In genomic region chr8:94678582-94678981, GRCm38 (mm10) we compare ENCODE assay signal across 8 mouse cellular contexts. TPM values are rescaled to one million over a fixed set of nuclear protein-coding genes. Genes with fewer than 3 reads are reported as not detected.
A peak's percentile ranks its signal among the peaks of the same experiment; 100 is the strongest.
DNase-seq lines count a peak whose midpoint lies in the region; ATAC-seq lines count a peak whose summit lies in the region.

No protein-coding gene starts in this region.

- no peak overlapping the region for H3K4me2 ChIP-seq in heart, embryonic 16.5 days (ENCODE audit: low read depth, low read length)
- H3K4me2 ChIP-seq in stomach, embryonic 14.5 days (replicated peaks; ENCODE audit: low read depth, low read length): no peak overlapping the region

- H3K27ac ChIP-seq in heart, embryonic 16.5 days (ENCODE audit: low read length): peak overlapping the region; percentile 2; the same call in 1 of the 2 replicates
- H3K27ac ChIP-seq in stomach, embryonic 14.5 days (ENCODE audit: low read length): peak overlapping the region; percentile 87

- peaks cover 5% of the 10 kb centered on the region; the same call in 1 of the 2 replicates for H3K9me3 ChIP-seq in heart, embryonic 16.5 days (replicated peaks; ENCODE audit: control insufficient read depth, low read length)
- H3K9me3 ChIP-seq in stomach, embryonic 14.5 days (ENCODE audit: control insufficient read depth, low read depth, low read length): no peaks in the 10 kb centered on the region

- no peaks in the 10 kb centered on the region for H3K4me1 ChIP-seq in heart, embryonic 16.5 days (ENCODE audit: control insufficient read depth, insufficient read depth, low read length)
- H3K4me1 ChIP-seq in stomach, embryonic 14.5 days (ENCODE audit: control insufficient read depth, insufficient read depth, low read length): peaks cover 10% of the 10 kb centered on the region

- no peak overlapping the region for H3K4me3 ChIP-seq in heart, embryonic 16.5 days (ENCODE audit: low read length)
- H3K4me3 ChIP-seq in stomach, embryonic 14.5 days (ENCODE audit: low read depth, low read length): no peak overlapping the region

- no peak overlapping the region for H3K9ac ChIP-seq in heart, embryonic 16.5 days (ENCODE audit: low read length)
- no peak overlapping the region for H3K9ac ChIP-seq in stomach, embryonic 14.5 days (replicated peaks; ENCODE audit: low read depth, low read length)

- peak; percentile 56 for DNase-seq in right cerebral cortex, adult 18-20 months
- DNase-seq in right cerebral cortex, postnatal 4 days: no peak
- peak; percentile 76 to 84 for DNase-seq in lung, adult 18-20 months
- DNase-seq in thymus, adult 18-20 months: no peak
- DNase-seq in spleen, adult 18-20 months: no peak

- no peaks in the 10 kb centered on the region for H3K27me3 ChIP-seq in heart, embryonic 16.5 days (ENCODE audit: control insufficient read depth, insufficient read depth, low read length)
- no peaks in the 10 kb centered on the region for H3K27me3 ChIP-seq in stomach, embryonic 14.5 days (ENCODE audit: control insufficient read depth, insufficient read depth, low read length)

- 50% methylated on average over 9 of the region's 9 CpGs for WGBS in heart, embryonic 16.5 days
- 21% methylated on average over 9 of the region's 9 CpGs for WGBS in stomach, embryonic 14.5 days

- H3K36me3 ChIP-seq in heart, embryonic 16.5 days (ENCODE audit: control insufficient read depth, insufficient read depth): peaks cover 12% of the 10 kb centered on the region
- peaks cover 13% of the 10 kb centered on the region for H3K36me3 ChIP-seq in stomach, embryonic 14.5 days (ENCODE audit: control insufficient read depth, insufficient read depth, low read length)

- no peak for ATAC-seq in heart, embryonic 16.5 days (replicated peaks; ENCODE audit: extremely low read depth, insufficient read depth, low FRiP score)
- 0 out of 2 replicates have a peak, but pooled peaks have one; percentile 35 for ATAC-seq in stomach, embryonic 14.5 days (ENCODE audit: insufficient number of reproducible peaks, insufficient read depth, low FRiP score, low read depth)
- no peak for ATAC-seq in megakaryocyte-erythroid progenitor cell, adult 5-6 weeks (replicated peaks; ENCODE audit: low FRiP score, low TSS enrichment, poor library complexity, severe bottlenecking)

RNA-seq across cellular contexts. Expression of gene Arl2bp, which starts 12.2 kb away (rescaled TPM):
- 116 and 117 TPM in 2 replicates for polyA plus RNA-seq in heart, embryonic 16.5 days (2015; fragmentation: Nextera tagmentation; extraction: Ambion mirVana)
- 49.7 and 60.6 TPM in 2 replicates for polyA plus RNA-seq in stomach, embryonic 14.5 days (2014; fragmentation: Nextera tagmentation; extraction: Ambion mirVana)
- total RNA-seq in megakaryocyte-erythroid progenitor cell, adult 5-6 weeks (2014; fragmentation: Nextera tagmentation): 51.1 and 64.0 TPM in 2 replicates
- 124 and 152 TPM in 2 replicates for total RNA-seq in megakaryocyte-erythroid progenitor cell, adult 5-6 weeks (2017)

RNA-seq across cellular contexts. Expression of gene Pllp, which starts 17.5 kb away (rescaled TPM):
- polyA plus RNA-seq in heart, embryonic 16.5 days (2015; fragmentation: Nextera tagmentation; extraction: Ambion mirVana): 0.29 and 0.57 TPM in 2 replicates
- polyA plus RNA-seq in stomach, embryonic 14.5 days (2014; fragmentation: Nextera tagmentation; extraction: Ambion mirVana): 65.6 and 70.4 TPM in 2 replicates
- total RNA-seq in megakaryocyte-erythroid progenitor cell, adult 5-6 weeks (2014; fragmentation: Nextera tagmentation): not detected in 2 replicates
- total RNA-seq in megakaryocyte-erythroid progenitor cell, adult 5-6 weeks (2017): not detected in 2 replicates

Comparison
In these comparisons a context has a peak if more than half of its experiments do, and no peak if none do; other contexts are left out.
1. DNase-seq: peak in right cerebral cortex, adult 18-20 months (single experiment) and lung, adult 18-20 months (2 of 2); none in right cerebral cortex, postnatal 4 days (single experiment), thymus, adult 18-20 months (0 of 2) and spleen, adult 18-20 months (0 of 2).
2. RNA of gene Pllp, which starts 17.5 kb away (polyA plus RNA-seq): 65.6 to 70.4 TPM in stomach, embryonic 14.5 days; 0.29 to 0.57 TPM in heart, embryonic 16.5 days; every median in the first group is over 10 times any median in the second.